Mouse (Mus musculus): Measurements from ENCODE around the gene Lexm. TPM values are rescaled to one million over a fixed set of nuclear protein-coding genes. Genes with fewer than 3 reads are reported as not detected.

Gene Lexm
- polyA plus RNA-seq, 1 experiment: not detected

DNA sequence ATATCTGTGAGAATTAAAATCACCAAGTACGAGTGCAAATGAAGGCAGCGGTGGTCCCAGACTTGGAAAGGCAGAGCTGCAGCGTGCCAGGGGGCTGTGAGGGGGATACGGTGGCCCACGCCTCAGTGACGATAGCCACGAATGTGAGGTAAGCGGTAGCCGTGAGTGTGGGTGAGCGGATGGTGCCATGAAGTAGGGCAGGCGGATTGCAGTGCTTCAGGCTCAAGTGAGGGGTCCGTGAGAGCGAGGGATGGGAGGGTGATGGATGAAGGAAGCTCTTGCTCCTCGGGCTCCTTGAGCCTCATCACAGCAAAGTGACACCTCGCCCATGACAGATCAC lies 35.2 kb downstream of the Lexm start:
- Histone ChIP-seq H3K27me3 (ENCODE audit: control insufficient read depth) (no peaks in the 10 kb centered on the region), H3K4me1 (ENCODE audit: control insufficient read depth) (peaks cover 50% of the 10 kb centered on the region), H3K4me3 (replicated peaks) (peak overlapping the region; percentile 51), H3K36me3 (ENCODE audit: control insufficient read depth) (peaks cover 96% of the 10 kb centered on the region), H3K9me3 (ENCODE audit: control insufficient read depth, low read length) (no peaks in the 10 kb centered on the region)
- TF ChIP-seq TAL1 (IDR thresholded peaks at IDR 0.05; ENCODE audit: low read length) (no peak), GATA1 (IDR thresholded peaks at IDR 0.05; ENCODE audit: low read length) (no peak)

GRCm38 (mm10) chr4:106581176-106581864 lies 35.7 kb downstream of the Lexm start:
- no peaks in the 10 kb centered on the region for H3K27me3 ChIP-seq (ENCODE audit: control insufficient read depth)
- TF ChIP-seq GATA1 (IDR thresholded peaks at IDR 0.05; ENCODE audit: low read length): no peak
- H3K9me3 ChIP-seq (ENCODE audit: control insufficient read depth, low read length): no peaks in the 10 kb centered on the region
- peaks cover 96% of the 10 kb centered on the region for H3K36me3 ChIP-seq (ENCODE audit: control insufficient read depth)
- peaks cover 50% of the 10 kb centered on the region for H3K4me1 ChIP-seq (ENCODE audit: control insufficient read depth)
- no peak overlapping the region for H3K4me3 ChIP-seq (replicated peaks)

- TF ChIP-seq GATA1 (IDR thresholded peaks at IDR 0.05; ENCODE audit: low read length) (no peak), TAL1 (IDR thresholded peaks at IDR 0.05; ENCODE audit: low read length) (no peak)
- Histone ChIP-seq H3K4me1 (ENCODE audit: control insufficient read depth) (peaks cover 28% of the 10 kb centered on the region), H3K4me3 (replicated peaks) (no peak overlapping the region), H3K36me3 (ENCODE audit: control insufficient read depth) (peaks cover 98% of the 10 kb centered on the region), H3K27me3 (ENCODE audit: control insufficient read depth) (no peaks in the 10 kb centered on the region), H3K9me3 (ENCODE audit: control insufficient read depth, low read length) (no peaks in the 10 kb centered on the region)
These were observed 39.5 kb downstream of the Lexm start for GRCm38 (mm10) chr4:106577511-106577910.

- TF ChIP-seq TAL1 (IDR thresholded peaks at IDR 0.05; ENCODE audit: low read length) (no peak), GATA1 (IDR thresholded peaks at IDR 0.05; ENCODE audit: low read length) (no peak)
- Histone ChIP-seq H3K4me1 (ENCODE audit: control insufficient read depth) (peaks cover 4% of the 10 kb centered on the region; the same call in 1 of the 2 replicates), H3K9me3 (ENCODE audit: control insufficient read depth, low read length) (no peaks in the 10 kb centered on the region), H3K27me3 (ENCODE audit: control insufficient read depth) (no peaks in the 10 kb centered on the region), H3K4me3 (replicated peaks) (no peak overlapping the region), H3K36me3 (ENCODE audit: control insufficient read depth) (peaks cover 97% of the 10 kb centered on the region)
These were observed 42.0 kb downstream of the Lexm start for GRCm38 (mm10) chr4:106575022-106575421.

GRCm38 (mm10) chr4:106571081-106571724 lies 45.8 kb downstream of the Lexm start:
- TF ChIP-seq GATA1 (IDR thresholded peaks at IDR 0.05; ENCODE audit: low read length) (no peak), TAL1 (IDR thresholded peaks at IDR 0.05; ENCODE audit: low read length) (no peak)
- H3K36me3 ChIP-seq (ENCODE audit: control insufficient read depth): peaks cover 88% of the 10 kb centered on the region

DNA sequence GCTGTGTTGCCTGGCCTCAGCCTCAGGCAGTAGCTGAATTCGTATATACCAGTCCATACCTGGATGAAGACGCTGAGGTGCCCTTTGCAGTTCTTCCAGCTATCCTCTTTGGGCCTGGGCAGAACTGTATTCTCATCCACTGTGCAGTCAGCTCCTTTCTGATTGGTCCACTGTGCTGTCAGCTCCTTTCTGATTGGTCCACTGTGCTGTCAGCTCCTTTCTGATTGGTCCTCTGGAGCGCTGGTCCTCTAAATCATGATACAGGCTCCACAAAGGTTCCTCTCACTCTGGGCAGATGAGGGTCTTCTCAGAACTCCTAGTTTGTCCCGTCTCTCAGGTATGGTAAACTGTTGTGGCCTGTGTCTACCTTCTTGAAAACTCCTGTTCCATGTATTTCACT lies 47.4 kb downstream of the Lexm start:
- Histone ChIP-seq H3K4me3 (replicated peaks) (no peak overlapping the region), H3K36me3 (ENCODE audit: control insufficient read depth) (peaks cover 87% of the 10 kb centered on the region), H3K9me3 (ENCODE audit: control insufficient read depth, low read length) (no peaks in the 10 kb centered on the region), H3K27me3 (ENCODE audit: control insufficient read depth) (no peaks in the 10 kb centered on the region), H3K4me1 (ENCODE audit: control insufficient read depth) (no peaks in the 10 kb centered on the region)
- TF ChIP-seq TAL1 (IDR thresholded peaks at IDR 0.05; ENCODE audit: low read length) (no peak), GATA1 (IDR thresholded peaks at IDR 0.05; ENCODE audit: low read length) (no peak)

More at GRCm38 (mm10) chr4:106571081-106571724, 45.8 kb downstream of the Lexm start:
- no peaks in the 10 kb centered on the region for H3K27me3 ChIP-seq (ENCODE audit: control insufficient read depth)
- no peak overlapping the region for H3K4me3 ChIP-seq (replicated peaks)
- no peaks in the 10 kb centered on the region for H3K9me3 ChIP-seq (ENCODE audit: control insufficient read depth, low read length)
- H3K4me1 ChIP-seq (ENCODE audit: control insufficient read depth): no peaks in the 10 kb centered on the region

- TF ChIP-seq TAL1 (IDR thresholded peaks at IDR 0.05; ENCODE audit: low read length) (no peak), GATA1 (IDR thresholded peaks at IDR 0.05; ENCODE audit: low read length) (no peak)
- Histone ChIP-seq H3K9me3 (ENCODE audit: control insufficient read depth, low read length) (no peaks in the 10 kb centered on the region), H3K4me1 (ENCODE audit: control insufficient read depth) (peaks cover 45% of the 10 kb centered on the region), H3K36me3 (ENCODE audit: control insufficient read depth) (peaks cover 53% of the 10 kb centered on the region), H3K27me3 (ENCODE audit: control insufficient read depth) (no peaks in the 10 kb centered on the region), H3K4me3 (replicated peaks) (no peak overlapping the region)
These were observed 52.9 kb downstream of the Lexm start for GRCm38 (mm10) chr4:106564161-106564560.

DNA sequence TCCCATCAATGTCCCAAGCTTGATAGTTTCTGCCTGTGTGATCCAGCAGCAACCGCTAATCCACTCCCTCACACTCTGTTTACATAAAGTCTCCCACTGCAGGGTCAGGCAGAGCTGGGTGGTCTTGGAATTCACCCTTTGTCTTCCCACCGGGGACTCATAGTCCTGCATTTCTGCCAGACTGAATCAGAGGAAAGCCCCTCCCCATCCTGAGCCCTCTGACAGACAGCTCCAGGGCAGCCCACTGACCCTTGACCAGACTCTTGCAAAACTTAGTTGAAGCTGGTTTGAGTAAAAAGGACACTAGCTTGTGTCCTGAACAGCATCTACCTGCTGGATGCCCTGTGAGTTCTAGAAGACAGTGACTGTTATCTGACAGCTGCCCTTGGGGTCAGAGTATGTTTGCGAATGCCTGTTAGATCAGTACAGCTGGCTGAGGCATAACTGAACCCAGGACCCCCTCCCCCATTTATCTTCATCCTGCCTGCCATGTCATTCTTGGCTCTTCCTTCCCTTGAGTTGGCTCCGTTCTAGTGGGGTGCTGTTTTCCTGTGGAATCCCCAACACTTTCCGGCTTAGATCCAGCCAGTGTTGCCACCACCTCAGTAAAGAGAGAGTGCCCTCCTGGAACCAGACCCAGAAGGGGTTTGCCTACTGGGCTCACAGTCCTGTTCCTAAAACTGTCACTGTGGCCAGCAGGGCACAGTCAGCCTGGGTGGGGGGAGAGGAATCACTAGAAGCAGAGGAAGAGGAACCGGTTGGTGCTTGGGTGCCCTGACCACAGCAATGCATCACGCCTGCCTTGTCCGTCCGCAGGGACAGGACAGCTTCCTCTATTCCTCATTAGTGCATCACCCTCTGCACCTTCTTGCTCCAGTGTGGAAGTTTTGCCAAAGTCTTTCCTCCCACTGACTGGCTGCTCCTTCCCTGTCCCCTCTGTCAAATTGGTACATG lies 53.9 kb downstream of the Lexm start:
- H3K4me3 ChIP-seq (replicated peaks): peak overlapping the region; percentile 85
- no peaks in the 10 kb centered on the region for H3K9me3 ChIP-seq (ENCODE audit: control insufficient read depth, low read length)
- H3K4me1 ChIP-seq (ENCODE audit: control insufficient read depth): peaks cover 45% of the 10 kb centered on the region
- peaks cover 49% of the 10 kb centered on the region for H3K36me3 ChIP-seq (ENCODE audit: control insufficient read depth)
- TF ChIP-seq GATA1 (IDR thresholded peaks at IDR 0.05; ENCODE audit: low read length): no peak
- no peak for TF ChIP-seq TAL1 (IDR thresholded peaks at IDR 0.05; ENCODE audit: low read length)
- no peaks in the 10 kb centered on the region for H3K27me3 ChIP-seq (ENCODE audit: control insufficient read depth)

DNA sequence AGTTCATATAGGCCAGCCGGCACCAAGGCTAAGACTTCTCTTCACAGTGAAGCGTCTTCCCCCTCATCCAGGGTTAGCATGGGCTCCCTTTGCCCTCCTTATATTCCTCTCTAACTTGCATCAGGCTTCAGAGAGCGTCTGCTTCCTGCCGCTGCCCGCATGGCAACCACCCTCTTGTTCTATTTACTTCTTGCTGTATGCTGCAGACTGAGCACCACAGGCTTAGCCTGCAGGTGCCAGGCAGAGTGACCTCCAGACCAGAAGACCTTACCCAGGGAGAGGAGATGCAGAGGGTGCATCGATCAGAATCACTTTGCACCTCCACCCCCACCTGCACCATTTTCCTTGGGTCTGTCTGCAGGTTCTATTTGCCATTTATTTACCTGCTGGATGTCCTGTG lies 55.0 kb downstream of the Lexm start:
- H3K4me1 ChIP-seq (ENCODE audit: control insufficient read depth): peaks cover 45% of the 10 kb centered on the region
- TF ChIP-seq GATA1 (IDR thresholded peaks at IDR 0.05; ENCODE audit: low read length): no peak
- TF ChIP-seq TAL1 (IDR thresholded peaks at IDR 0.05; ENCODE audit: low read length): no peak
- H3K9me3 ChIP-seq (ENCODE audit: control insufficient read depth, low read length): no peaks in the 10 kb centered on the region
- peak overlapping the region; percentile 85 for H3K4me3 ChIP-seq (replicated peaks)
- H3K36me3 ChIP-seq (ENCODE audit: control insufficient read depth): peaks cover 39% of the 10 kb centered on the region
- H3K27me3 ChIP-seq (ENCODE audit: control insufficient read depth): no peaks in the 10 kb centered on the region

Data from erythroblast, embryonic 14.5 days (primary cell).